ENCODE assay signal across 22 mouse cellular contexts in the genomic region with DNA sequence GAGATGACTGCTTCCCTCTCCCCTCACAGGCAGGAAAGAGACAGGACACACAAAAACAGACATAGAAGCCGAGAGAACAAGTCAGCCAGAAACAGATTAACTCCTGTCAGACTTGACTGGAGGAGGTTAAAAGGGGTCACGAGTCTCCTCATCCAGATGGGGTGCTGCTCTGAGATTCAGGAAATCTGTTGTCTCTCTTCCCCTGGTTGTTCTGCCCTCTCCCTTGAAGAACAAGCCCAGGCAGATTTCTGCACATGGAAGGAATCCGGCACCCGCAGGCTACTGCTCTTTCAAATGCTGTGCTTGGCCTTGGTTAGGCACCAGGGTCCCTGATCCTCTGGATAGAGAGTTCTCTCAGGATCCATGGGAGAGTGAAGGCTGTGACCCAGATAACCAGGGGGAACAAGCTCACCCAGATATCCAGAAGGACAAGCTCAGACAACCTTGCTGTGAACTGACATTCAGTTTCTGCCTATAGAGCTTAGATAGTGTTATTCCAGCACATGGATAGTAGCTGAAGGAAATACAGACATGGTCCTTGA. TPM values are rescaled to one million over a fixed set of nuclear protein-coding genes. Genes with fewer than 3 reads are reported as not detected.
DNase-seq lines count a peak whose midpoint lies in the region; ATAC-seq and TF ChIP-seq lines count a peak whose summit lies in the region.
"Had no signal": no experiment of that assay in that cellular context is flagged by ENCODE, and none has a peak within 500 bp of the region (broad histone marks: within the 10 kb centered on the region; RNA-seq: fewer than 3 reads in every experiment).

No protein-coding gene starts in this region.

- H3K9ac ChIP-seq in hindbrain, embryonic 13.5 days, result no peak overlapping the region
- H3K9ac ChIP-seq in neural tube, embryonic 11.5 days (ENCODE audit: low read length), result no peak overlapping the region
- no peak overlapping the region for H3K9ac ChIP-seq in neural tube, embryonic 15.5 days (replicated peaks)
- H3K9ac ChIP-seq in embryonic facial prominence, embryonic 14.5 days (ENCODE audit: low read depth, low read length), result no peak overlapping the region
- H3K9ac ChIP-seq in stomach, postnatal 0 days (ENCODE audit: low read length), result no peak overlapping the region
- H3K9ac ChIP-seq: heart, embryonic 15.5 days had no signal

- no peak for DNase-seq in hindbrain, embryonic 10.5 days (ENCODE audit: low spot score)
- no peak for DNase-seq in neural tube, embryonic 11.5 days (ENCODE audit: low spot score)
- peak; percentile 78 for DNase-seq in embryonic facial prominence, embryonic 14.5 days (ENCODE audit: low spot score)
- DNase-seq in stomach, postnatal 0 days (ENCODE audit: low spot score), result no peak
- no peak for DNase-seq in urinary bladder, postnatal 4 days (ENCODE audit: low spot score in 2 of 2)
- no peak for DNase-seq in adrenal gland, adult 18-20 months (ENCODE audit: low spot score in 2 of 2)
- DNase-seq: cerebellum, postnatal 36 days; kidney, postnatal 10 days; left cerebral cortex, postnatal 4 days; lung, adult 2 months; right cerebral cortex, postnatal 25 days had no signal

- peaks cover 10% of the 10 kb centered on the region for H3K4me1 ChIP-seq in hindbrain, embryonic 10.5 days (replicated peaks)
- H3K4me1 ChIP-seq in hindbrain, embryonic 13.5 days (replicated peaks), result no peaks in the 10 kb centered on the region
- H3K4me1 ChIP-seq in neural tube, embryonic 11.5 days (ENCODE audit: control insufficient read depth, insufficient read depth, low read length), result no peaks in the 10 kb centered on the region
- no peaks in the 10 kb centered on the region for H3K4me1 ChIP-seq in neural tube, embryonic 15.5 days
- no peaks in the 10 kb centered on the region; the same call in 1 of the 2 replicates for H3K4me1 ChIP-seq in embryonic facial prominence, embryonic 14.5 days (ENCODE audit: control insufficient read depth, insufficient read depth, low read length)
- H3K4me1 ChIP-seq in stomach, postnatal 0 days (replicated peaks; ENCODE audit: control insufficient read depth, insufficient read depth), result 0 out of 2 replicates have a peak, but pooled peaks cover 3% of the 10 kb centered on the region

- no peak for TF ChIP-seq CTCF in stomach, postnatal 0 days (IDR thresholded peaks at IDR 0.05; ENCODE audit: low read depth)

- H3K4me2 ChIP-seq in hindbrain, embryonic 13.5 days, result no peak overlapping the region
- H3K4me2 ChIP-seq in neural tube, embryonic 11.5 days (ENCODE audit: low read depth), result no peak overlapping the region
- H3K4me2 ChIP-seq in neural tube, embryonic 15.5 days, result no peak overlapping the region
- H3K4me2 ChIP-seq in embryonic facial prominence, embryonic 14.5 days (ENCODE audit: low read depth, low read length), result no peak overlapping the region
- no peak overlapping the region for H3K4me2 ChIP-seq in stomach, postnatal 0 days (replicated peaks; ENCODE audit: low read depth)
- H3K4me2 ChIP-seq: heart, embryonic 15.5 days had no signal

- ATAC-seq in hindbrain, embryonic 13.5 days (ENCODE audit: low FRiP score), result no peak
- ATAC-seq in neural tube, embryonic 11.5 days (ENCODE audit: insufficient read depth, low FRiP score, low TSS enrichment), result no peak
- ATAC-seq in neural tube, embryonic 15.5 days (ENCODE audit: low FRiP score), result no peak
- peak; percentile 60 for ATAC-seq in embryonic facial prominence, embryonic 14.5 days (ENCODE audit: low read depth)
- peak; percentile 30; the same call in 1 of the 2 replicates for ATAC-seq in stomach, postnatal 0 days (ENCODE audit: low FRiP score, low TSS enrichment)

- TF ChIP-seq EP300 in stomach, postnatal 0 days (optimal IDR thresholded peaks at IDR 0.05), result no peak

- H3K9me3 ChIP-seq in hindbrain, embryonic 10.5 days, result no peaks in the 10 kb centered on the region
- no peaks in the 10 kb centered on the region for H3K9me3 ChIP-seq in hindbrain, embryonic 13.5 days
- H3K9me3 ChIP-seq in neural tube, embryonic 11.5 days (ENCODE audit: control insufficient read depth, low read length), result no peaks in the 10 kb centered on the region
- no peaks in the 10 kb centered on the region for H3K9me3 ChIP-seq in neural tube, embryonic 15.5 days (replicated peaks)
- no peaks in the 10 kb centered on the region for H3K9me3 ChIP-seq in embryonic facial prominence, embryonic 14.5 days (ENCODE audit: control insufficient read depth, low read length)
- H3K9me3 ChIP-seq in stomach, postnatal 0 days (ENCODE audit: control insufficient read depth, low read length), result no peaks in the 10 kb centered on the region
- H3K9me3 ChIP-seq: heart, embryonic 15.5 days had no signal

- H3K27me3 ChIP-seq in hindbrain, embryonic 10.5 days (ENCODE audit: insufficient read depth, poor library complexity, severe bottlenecking), result no peaks in the 10 kb centered on the region
- no peaks in the 10 kb centered on the region for H3K27me3 ChIP-seq in hindbrain, embryonic 13.5 days
- H3K27me3 ChIP-seq in neural tube, embryonic 11.5 days (ENCODE audit: control insufficient read depth, insufficient read depth, low read length), result no peaks in the 10 kb centered on the region
- H3K27me3 ChIP-seq in neural tube, embryonic 15.5 days (replicated peaks), result no peaks in the 10 kb centered on the region
- no peaks in the 10 kb centered on the region for H3K27me3 ChIP-seq in embryonic facial prominence, embryonic 14.5 days (replicated peaks; ENCODE audit: control insufficient read depth, insufficient read depth, low read length)
- no peaks in the 10 kb centered on the region for H3K27me3 ChIP-seq in stomach, postnatal 0 days (ENCODE audit: control insufficient read depth, insufficient read depth, low read length)
- H3K27me3 ChIP-seq: heart, embryonic 15.5 days had no signal

- peaks cover 21% of the 10 kb centered on the region for H3K36me3 ChIP-seq in hindbrain, embryonic 10.5 days
- H3K36me3 ChIP-seq in hindbrain, embryonic 13.5 days, result peaks cover 7% of the 10 kb centered on the region
- H3K36me3 ChIP-seq in neural tube, embryonic 11.5 days (ENCODE audit: control insufficient read depth, insufficient read depth, low read length), result peaks cover 4% of the 10 kb centered on the region; the same call in 1 of the 2 replicates
- 0 out of 2 replicates have a peak, but pooled peaks cover 3% of the 10 kb centered on the region for H3K36me3 ChIP-seq in neural tube, embryonic 15.5 days
- peaks cover 28% of the 10 kb centered on the region for H3K36me3 ChIP-seq in embryonic facial prominence, embryonic 14.5 days (ENCODE audit: control insufficient read depth, insufficient read depth, low read length)
- peaks cover 5% of the 10 kb centered on the region; the same call in 1 of the 2 replicates for H3K36me3 ChIP-seq in stomach, postnatal 0 days (ENCODE audit: control insufficient read depth, insufficient read depth, low read length)

- WGBS in hindbrain, embryonic 10.5 days, result 51% methylated on average over 4 of the region's 4 CpGs
- WGBS in hindbrain, embryonic 13.5 days, result 45% methylated on average over 4 of the region's 4 CpGs
- WGBS in neural tube, embryonic 11.5 days, result 57% methylated on average over 4 of the region's 4 CpGs
- WGBS in neural tube, embryonic 15.5 days, result 67% methylated on average over 4 of the region's 4 CpGs
- WGBS in embryonic facial prominence, embryonic 14.5 days, result 39% methylated on average over 4 of the region's 4 CpGs
- 45% methylated on average over 4 of the region's 4 CpGs for WGBS in stomach, postnatal 0 days

- H3K27ac ChIP-seq in hindbrain, embryonic 10.5 days, result 0 out of 2 replicates have a peak overlapping the region, but pooled peaks have one; percentile 6
- no peak overlapping the region for H3K27ac ChIP-seq in hindbrain, embryonic 13.5 days
- H3K27ac ChIP-seq in neural tube, embryonic 11.5 days (ENCODE audit: low read depth, low read length), result peak overlapping the region; percentile 23; the same call in 1 of the 2 replicates
- no peak overlapping the region for H3K27ac ChIP-seq in neural tube, embryonic 15.5 days (replicated peaks)
- 0 out of 2 replicates have a peak overlapping the region, but pooled peaks have one; percentile 53 for H3K27ac ChIP-seq in embryonic facial prominence, embryonic 14.5 days (replicated peaks; ENCODE audit: low read depth, low read length)
- H3K27ac ChIP-seq in stomach, postnatal 0 days (replicated peaks), result peak overlapping the region; percentile 69
- H3K27ac ChIP-seq: heart, embryonic 15.5 days had no signal

- no peak overlapping the region for H3K4me3 ChIP-seq in hindbrain, embryonic 10.5 days
- no peak overlapping the region for H3K4me3 ChIP-seq in hindbrain, embryonic 13.5 days
- no peak overlapping the region for H3K4me3 ChIP-seq in neural tube, embryonic 11.5 days (ENCODE audit: low read depth, low read length)
- no peak overlapping the region for H3K4me3 ChIP-seq in neural tube, embryonic 15.5 days (replicated peaks)
- H3K4me3 ChIP-seq in embryonic facial prominence, embryonic 14.5 days (ENCODE audit: low read depth, low read length), result no peak overlapping the region
- H3K4me3 ChIP-seq in stomach, postnatal 0 days (ENCODE audit: low read depth, low read length), result no peak overlapping the region
- H3K4me3 ChIP-seq: heart, embryonic 15.5 days had no signal

RNA-seq across cellular contexts. Expression of a gene that starts 23.8 kb away (rescaled TPM):
- polyA plus RNA-seq in hindbrain, embryonic 10.5 days (2016; fragmentation: Nextera tagmentation; extraction: Ambion mirVana), result not detected in 2 replicates
- polyA plus RNA-seq in hindbrain, embryonic 13.5 days (2015; fragmentation: Nextera tagmentation; extraction: Ambion mirVana), result not detected in 2 replicates
- not detected in 2 replicates for polyA plus RNA-seq in neural tube, embryonic 11.5 days (2014; fragmentation: Nextera tagmentation; extraction: Ambion mirVana)
- polyA plus RNA-seq in neural tube, embryonic 15.5 days (2015; fragmentation: Nextera tagmentation; extraction: Ambion mirVana), result not detected in 2 replicates
- 0.58 and 0.74 TPM in 2 replicates for polyA plus RNA-seq in embryonic facial prominence, embryonic 14.5 days (2014; fragmentation: Nextera tagmentation; extraction: Ambion mirVana)
- 0.18 TPM in 1 of 2 replicates, not detected in the other for polyA plus RNA-seq in stomach, postnatal 0 days (2015; fragmentation: Nextera tagmentation; extraction: Ambion mirVana)
- total RNA-seq in adrenal gland, adult 18-20 months (2021), result not detected
- total RNA-seq: adrenal gland, postnatal 4 days; ES-E14; gastrocnemius, postnatal 4 days; layer of hippocampus, postnatal 14 days; left cerebral cortex, postnatal 4 days; megakaryocyte, adult 5-6 weeks had no signal
- polyA plus RNA-seq: C2C12; frontal cortex, adult 2 months; heart, embryonic 15.5 days; lung, adult 2 months; neural tube, embryonic 14.5 days had no signal

RNA-seq across cellular contexts. Expression of a gene that starts 40.2 kb away (rescaled TPM):
- not detected in 2 replicates for polyA plus RNA-seq in hindbrain, embryonic 10.5 days (2016; fragmentation: Nextera tagmentation; extraction: Ambion mirVana)
- not detected in 2 replicates for polyA plus RNA-seq in hindbrain, embryonic 13.5 days (2015; fragmentation: Nextera tagmentation; extraction: Ambion mirVana)
- polyA plus RNA-seq in neural tube, embryonic 11.5 days (2014; fragmentation: Nextera tagmentation; extraction: Ambion mirVana), result not detected in 2 replicates
- 0.17 and 0.27 TPM in 2 replicates for polyA plus RNA-seq in neural tube, embryonic 15.5 days (2015; fragmentation: Nextera tagmentation; extraction: Ambion mirVana)
- polyA plus RNA-seq in embryonic facial prominence, embryonic 14.5 days (2014; fragmentation: Nextera tagmentation; extraction: Ambion mirVana), result 25.4 and 99.1 TPM in 2 replicates
- polyA plus RNA-seq in stomach, postnatal 0 days (2015; fragmentation: Nextera tagmentation; extraction: Ambion mirVana), result 280 and 324 TPM in 2 replicates
- total RNA-seq in adrenal gland, adult 18-20 months (2021), result not detected
- total RNA-seq: adrenal gland, postnatal 4 days; ES-E14; layer of hippocampus, postnatal 14 days; left cerebral cortex, postnatal 4 days; megakaryocyte, adult 5-6 weeks had no signal
- polyA plus RNA-seq: C2C12; frontal cortex, adult 2 months; neural tube, embryonic 14.5 days had no signal

RNA-seq across cellular contexts. Expression of a gene that starts 40.3 kb away (rescaled TPM):
- polyA plus RNA-seq in hindbrain, embryonic 10.5 days (2016; fragmentation: Nextera tagmentation; extraction: Ambion mirVana), result 40.3 and 49.5 TPM in 2 replicates
- 13.9 and 15.9 TPM in 2 replicates for polyA plus RNA-seq in hindbrain, embryonic 13.5 days (2015; fragmentation: Nextera tagmentation; extraction: Ambion mirVana)
- 50.3 and 61.1 TPM in 2 replicates for polyA plus RNA-seq in neural tube, embryonic 11.5 days (2014; fragmentation: Nextera tagmentation; extraction: Ambion mirVana)
- 11.7 and 27.1 TPM in 2 replicates for polyA plus RNA-seq in neural tube, embryonic 15.5 days (2015; fragmentation: Nextera tagmentation; extraction: Ambion mirVana)
- 82.0 and 94.5 TPM in 2 replicates for polyA plus RNA-seq in embryonic facial prominence, embryonic 14.5 days (2014; fragmentation: Nextera tagmentation; extraction: Ambion mirVana)
- 54.6 and 59.1 TPM in 2 replicates for polyA plus RNA-seq in stomach, postnatal 0 days (2015; fragmentation: Nextera tagmentation; extraction: Ambion mirVana)
- total RNA-seq in adrenal gland, adult 18-20 months (2021), result 100 to 1,000 TPM; 130 to 236 TPM

RNA-seq across cellular contexts. Expression of a gene that starts 40.3 kb away (rescaled TPM):
- polyA plus RNA-seq in hindbrain, embryonic 10.5 days (2016; fragmentation: Nextera tagmentation; extraction: Ambion mirVana), result 0.12 TPM in 1 of 2 replicates, not detected in the other
- not detected in 2 replicates for polyA plus RNA-seq in hindbrain, embryonic 13.5 days (2015; fragmentation: Nextera tagmentation; extraction: Ambion mirVana)
- polyA plus RNA-seq in neural tube, embryonic 11.5 days (2014; fragmentation: Nextera tagmentation; extraction: Ambion mirVana), result not detected in 2 replicates
- 0.54 TPM in 1 of 2 replicates, not detected in the other for polyA plus RNA-seq in neural tube, embryonic 15.5 days (2015; fragmentation: Nextera tagmentation; extraction: Ambion mirVana)
- 0.08 TPM in 1 of 2 replicates, not detected in the other for polyA plus RNA-seq in embryonic facial prominence, embryonic 14.5 days (2014; fragmentation: Nextera tagmentation; extraction: Ambion mirVana)
- polyA plus RNA-seq in stomach, postnatal 0 days (2015; fragmentation: Nextera tagmentation; extraction: Ambion mirVana), result not detected in 2 replicates
- not detected for total RNA-seq in adrenal gland, adult 18-20 months (2021)
- total RNA-seq: adrenal gland, postnatal 4 days; ES-E14; gastrocnemius, postnatal 4 days; layer of hippocampus, postnatal 14 days; left cerebral cortex, postnatal 4 days; megakaryocyte, adult 5-6 weeks had no signal
- polyA plus RNA-seq: C2C12; frontal cortex, adult 2 months; heart, embryonic 15.5 days; neural tube, embryonic 14.5 days had no signal

Comparison
In these comparisons a context has a peak if more than half of its experiments do, and no peak if none do; other contexts are left out.
1. H3K27ac ChIP-seq: peak in hindbrain, embryonic 10.5 days (single experiment), neural tube, embryonic 11.5 days (single experiment), embryonic facial prominence, embryonic 14.5 days (single experiment) and stomach, postnatal 0 days (single experiment); none in hindbrain, embryonic 13.5 days (single experiment) and neural tube, embryonic 15.5 days (single experiment).
2. ATAC-seq: peak in embryonic facial prominence, embryonic 14.5 days (single experiment) and stomach, postnatal 0 days (single experiment); none in hindbrain, embryonic 13.5 days (single experiment), neural tube, embryonic 11.5 days (single experiment) and neural tube, embryonic 15.5 days (single experiment).
3. RNA of a gene that starts 40.2 kb away (polyA plus RNA-seq): 280 to 324 TPM in stomach, postnatal 0 days and 25.4 to 99.1 TPM in embryonic facial prominence, embryonic 14.5 days; 0.17 to 0.27 TPM in neural tube, embryonic 15.5 days, not detected in hindbrain, embryonic 10.5 days, not detected in hindbrain, embryonic 13.5 days and not detected in neural tube, embryonic 11.5 days; every median in the first group is over 10 times any median in the second.